ENCODE assay signal across 8 mouse cellular contexts in genomic region chr14:54603686-54604085, GRCm38 (mm10). TPM values are rescaled to one million over a fixed set of nuclear protein-coding genes. Genes with fewer than 3 reads are reported as not detected.
DNase-seq lines count a peak whose midpoint lies in the region; ATAC-seq and TF ChIP-seq lines count a peak whose summit lies in the region.

No protein-coding gene starts in this region.

- H3K9ac ChIP-seq in liver, embryonic 12.5 days = 0 out of 2 replicates have a peak overlapping the region, but pooled peaks have one; percentile 40
- no peak overlapping the region for H3K9ac ChIP-seq in stomach, postnatal 0 days (ENCODE audit: low read length)

- no peaks in the 10 kb centered on the region for H3K36me3 ChIP-seq in spleen, adult 2 months (ENCODE audit: control insufficient read depth, insufficient read depth, low read length)
- peaks cover 4% of the 10 kb centered on the region; the same call in 1 of the 2 replicates for H3K36me3 ChIP-seq in liver, embryonic 12.5 days
- H3K36me3 ChIP-seq in stomach, postnatal 0 days (ENCODE audit: control insufficient read depth, insufficient read depth, low read length) = no peaks in the 10 kb centered on the region

- H3K4me2 ChIP-seq in liver, embryonic 12.5 days = peak overlapping the region; percentile 89
- H3K4me2 ChIP-seq in stomach, postnatal 0 days (replicated peaks; ENCODE audit: low read depth) = peak overlapping the region; percentile 52

- no peak for TF ChIP-seq POLR2A in cerebellum, adult 2 months (IDR thresholded peaks at IDR 0.05; ENCODE audit: borderline replicate concordance, insufficient read depth, low read length)
- no peak for TF ChIP-seq POLR2A in spleen, adult 2 months (IDR thresholded peaks at IDR 0.05; ENCODE audit: low read depth, low read length)

- TF ChIP-seq EP300 in stomach, postnatal 0 days (optimal IDR thresholded peaks at IDR 0.05) = no peak

- H3K4me3 ChIP-seq in cerebellum, adult 2 months (replicated peaks; ENCODE audit: insufficient read depth, low read depth, low read length) = peak overlapping the region; percentile 61
- H3K4me3 ChIP-seq in spleen, adult 2 months (ENCODE audit: extremely low read depth, insufficient read depth, insufficient read length) = peak overlapping the region; percentile 52; the same call in 1 of the 2 replicates
- peak overlapping the region; percentile 69 for H3K4me3 ChIP-seq in liver, embryonic 12.5 days
- peak overlapping the region; percentile 73 for H3K4me3 ChIP-seq in stomach, postnatal 0 days (ENCODE audit: low read depth, low read length)

- no peaks in the 10 kb centered on the region for H3K27me3 ChIP-seq in cerebellum, adult 2 months (ENCODE audit: control insufficient read depth, insufficient read depth, low read length)
- H3K27me3 ChIP-seq in spleen, adult 2 months (ENCODE audit: control insufficient read depth, insufficient read depth, low read length) = no peaks in the 10 kb centered on the region
- no peaks in the 10 kb centered on the region for H3K27me3 ChIP-seq in liver, embryonic 12.5 days (replicated peaks)
- no peaks in the 10 kb centered on the region for H3K27me3 ChIP-seq in stomach, postnatal 0 days (ENCODE audit: control insufficient read depth, insufficient read depth, low read length)

- no peak for TF ChIP-seq CTCF in cerebellum, adult 2 months (IDR thresholded peaks at IDR 0.05; ENCODE audit: borderline replicate concordance, insufficient read depth, low read depth, low read length)
- TF ChIP-seq CTCF in spleen, adult 2 months (IDR thresholded peaks at IDR 0.05; ENCODE audit: extremely low read depth, insufficient read depth, insufficient read length, insufficient replicate concordance) = no peak
- TF ChIP-seq CTCF in stomach, postnatal 0 days (IDR thresholded peaks at IDR 0.05; ENCODE audit: low read depth) = no peak

- WGBS in cerebellum, adult 2 months = 71% methylated on average over 8 of the region's 8 CpGs
- WGBS in spleen, adult 2 months = 87% methylated on average over 8 of the region's 8 CpGs
- 76% methylated on average over 8 of the region's 8 CpGs for WGBS in liver, embryonic 12.5 days (ENCODE audit: insufficient replicate concordance)
- WGBS in stomach, postnatal 0 days = 77% methylated on average over 8 of the region's 8 CpGs

- DNase-seq in cerebellum, adult 2 months = no peak
- DNase-seq in cerebellum, adult 9-10 months = no peak
- DNase-seq in spleen, adult 2 months (ENCODE audit: low read depth in 1 of 2, low spot score in 2 of 2) = no peak
- DNase-seq in spleen, adult 12 weeks (ENCODE audit: low spot score) = no peak
- no peak for DNase-seq in stomach, postnatal 0 days (ENCODE audit: low spot score)
- DNase-seq in Muller cell, postnatal 12 days (ENCODE audit: inconsistent ontology term) = no peak
- no peak for DNase-seq in spleen, adult 18-20 months

- peak overlapping the region; percentile 93 for H3K27ac ChIP-seq in cerebellum, adult 2 months (ENCODE audit: insufficient read depth, low read length)
- H3K27ac ChIP-seq in spleen, adult 2 months (ENCODE audit: insufficient read depth, low read length) = peak overlapping the region; percentile 85
- H3K27ac ChIP-seq in liver, embryonic 12.5 days = peak overlapping the region; percentile 94
- peak overlapping the region; percentile 98 for H3K27ac ChIP-seq in stomach, postnatal 0 days (replicated peaks)

- ATAC-seq in liver, embryonic 12.5 days = no peak
- no peak for ATAC-seq in stomach, postnatal 0 days (ENCODE audit: low FRiP score, low TSS enrichment)

- H3K9me3 ChIP-seq in liver, embryonic 12.5 days (replicated peaks) = no peaks in the 10 kb centered on the region
- H3K9me3 ChIP-seq in stomach, postnatal 0 days (ENCODE audit: control insufficient read depth, low read length) = no peaks in the 10 kb centered on the region

- H3K4me1 ChIP-seq in cerebellum, adult 2 months (ENCODE audit: control insufficient read depth, insufficient read depth, low read length) = 0 out of 2 replicates have a peak, but pooled peaks cover 4% of the 10 kb centered on the region
- peaks cover 8% of the 10 kb centered on the region; the same call in 1 of the 2 replicates for H3K4me1 ChIP-seq in spleen, adult 2 months (ENCODE audit: control insufficient read depth, insufficient read depth, insufficient read length)
- peaks cover 38% of the 10 kb centered on the region for H3K4me1 ChIP-seq in liver, embryonic 12.5 days
- no peaks in the 10 kb centered on the region for H3K4me1 ChIP-seq in stomach, postnatal 0 days (replicated peaks; ENCODE audit: control insufficient read depth, insufficient read depth)

RNA-seq across cellular contexts. Expression of gene 4931414P19Rik, which starts 2.1 kb away (rescaled TPM):
- polyA plus RNA-seq in cerebellum, adult 2 months (2012; rRNA removed) = 3.2 and 4.0 TPM in 2 replicates
- polyA plus RNA-seq in spleen, adult 2 months (2012; rRNA removed) = 4.2 and 6.0 TPM in 2 replicates
- 3.7 and 4.1 TPM in 2 replicates for polyA plus RNA-seq in liver, embryonic 12.5 days (2016; fragmentation: Nextera tagmentation; extraction: Ambion mirVana)
- 2.4 and 3.0 TPM in 2 replicates for polyA plus RNA-seq in stomach, postnatal 0 days (2015; fragmentation: Nextera tagmentation; extraction: Ambion mirVana)

RNA-seq across cellular contexts. Expression of gene Psmb5, which starts 14.1 kb away (rescaled TPM):
- polyA plus RNA-seq in cerebellum, adult 2 months (2012; rRNA removed) = 221 and 225 TPM in 2 replicates
- polyA plus RNA-seq in spleen, adult 2 months (2012; rRNA removed) = 82.5 and 102 TPM in 2 replicates
- 281 and 292 TPM in 2 replicates for polyA plus RNA-seq in liver, embryonic 12.5 days (2016; fragmentation: Nextera tagmentation; extraction: Ambion mirVana)
- polyA plus RNA-seq in stomach, postnatal 0 days (2015; fragmentation: Nextera tagmentation; extraction: Ambion mirVana) = 279 and 291 TPM in 2 replicates

RNA-seq across cellular contexts. Expression of gene Psmb11, which starts 17.5 kb away (rescaled TPM):
- polyA plus RNA-seq in cerebellum, adult 2 months (2012; rRNA removed) = 0.10 TPM in 1 of 2 replicates, not detected in the other
- polyA plus RNA-seq in spleen, adult 2 months (2012; rRNA removed) = not detected in 2 replicates
- not detected in 2 replicates for polyA plus RNA-seq in liver, embryonic 12.5 days (2016; fragmentation: Nextera tagmentation; extraction: Ambion mirVana)
- polyA plus RNA-seq in stomach, postnatal 0 days (2015; fragmentation: Nextera tagmentation; extraction: Ambion mirVana) = 0.02 TPM in 1 of 2 replicates, not detected in the other

RNA-seq across cellular contexts. Expression of gene Ajuba, which starts 26.3 kb away (rescaled TPM):
- polyA plus RNA-seq in cerebellum, adult 2 months (2012; rRNA removed) = 1.9 TPM in 2 replicates
- polyA plus RNA-seq in spleen, adult 2 months (2012; rRNA removed) = 3.0 and 3.9 TPM in 2 replicates
- polyA plus RNA-seq in liver, embryonic 12.5 days (2016; fragmentation: Nextera tagmentation; extraction: Ambion mirVana) = 10.4 and 12.7 TPM in 2 replicates
- polyA plus RNA-seq in stomach, postnatal 0 days (2015; fragmentation: Nextera tagmentation; extraction: Ambion mirVana) = 18.9 and 26.4 TPM in 2 replicates

RNA-seq across cellular contexts. Expression of gene Gm17606, which starts 37.1 kb away (rescaled TPM):
- polyA plus RNA-seq in cerebellum, adult 2 months (2012; rRNA removed) = not detected in 2 replicates
- not detected in 2 replicates for polyA plus RNA-seq in spleen, adult 2 months (2012; rRNA removed)
- not detected in 2 replicates for polyA plus RNA-seq in liver, embryonic 12.5 days (2016; fragmentation: Nextera tagmentation; extraction: Ambion mirVana)
- polyA plus RNA-seq in stomach, postnatal 0 days (2015; fragmentation: Nextera tagmentation; extraction: Ambion mirVana) = not detected in 2 replicates
